Mouse (Mus musculus): Measurements from ENCODE around the gene Gjb2. TPM values are rescaled to one million over a fixed set of nuclear protein-coding genes. Genes with fewer than 3 reads are reported as not detected.
"Not testable (repeated sequence)": the region's sequence is repeated elsewhere in the genome, so short reads cannot be mapped to it uniquely, and the experiment has no call there.

The Gjb2 gene
- polyA plus RNA-seq, 1 experiment from 2014 or later = 16.0 TPM

DNA sequence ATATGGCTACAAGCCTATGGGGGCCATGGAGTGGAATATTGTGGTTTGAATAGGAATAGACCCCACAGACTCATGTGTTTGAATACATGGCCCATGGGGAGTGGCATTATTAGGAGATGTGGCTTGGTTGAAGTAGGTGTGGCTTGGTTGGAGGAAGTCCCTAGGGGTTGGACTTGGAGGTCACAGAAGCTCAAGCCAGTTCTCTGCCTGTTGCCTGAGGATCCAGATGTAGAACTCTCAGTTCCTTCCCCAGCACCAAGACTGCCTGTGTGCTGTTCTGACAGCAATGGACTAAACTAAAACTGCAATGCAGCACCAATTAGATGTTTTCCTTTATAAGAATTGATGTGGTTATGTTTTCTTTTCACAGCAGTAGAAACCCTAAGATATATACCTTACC, 38.4 kb downstream of the Gjb2 start:
- Histone ChIP-seq H3K4me2 (no peak overlapping the region), H3K4me1 (replicated peaks) (no peaks in the 10 kb centered on the region), H3K27me3 (no peaks in the 10 kb centered on the region; the same call in 1 of the 2 replicates), H3K9ac (no peak overlapping the region), H3K4me3 (replicated peaks) (no peak overlapping the region), H3K27ac (replicated peaks) (no peak overlapping the region), H3K36me3 (replicated peaks) (no peaks in the 10 kb centered on the region), H3K9me3 (replicated peaks) (no peaks in the 10 kb centered on the region)
- ATAC-seq (ENCODE audit: insufficient read depth) = no peak

DNA sequence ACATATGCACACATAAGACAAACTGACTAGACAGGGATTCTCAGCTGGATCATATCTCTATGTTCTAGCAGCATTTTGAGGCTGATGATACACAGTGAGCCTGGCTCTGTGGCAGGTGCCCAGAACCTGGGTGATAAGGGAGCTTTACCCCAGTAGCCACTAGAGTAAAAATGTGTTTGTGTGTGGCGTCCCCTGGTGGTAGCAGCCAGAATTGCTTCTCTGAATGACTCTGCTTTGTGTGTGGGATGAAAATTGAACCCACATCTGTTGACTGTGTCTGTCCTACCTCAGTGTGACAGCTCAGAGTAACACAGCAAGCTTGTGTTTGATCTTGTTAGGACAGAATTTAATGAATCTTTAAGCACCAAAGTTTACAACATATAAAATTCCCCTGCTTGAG, 44.5 kb downstream of the Gjb2 start:
- not testable (repeated sequence) for H3K4me3 ChIP-seq (replicated peaks); H3K4me2 ChIP-seq; H3K9me3 ChIP-seq (replicated peaks); ATAC-seq (ENCODE audit: insufficient read depth); H3K27ac ChIP-seq (replicated peaks); H3K4me1 ChIP-seq (replicated peaks); H3K36me3 ChIP-seq (replicated peaks); H3K9ac ChIP-seq
- peaks cover 44% of the 10 kb centered on the region for H3K27me3 ChIP-seq
- WGBS (ENCODE audit: insufficient replicate concordance) = 3% methylated on average over 1 of the region's 1 CpGs

DNA sequence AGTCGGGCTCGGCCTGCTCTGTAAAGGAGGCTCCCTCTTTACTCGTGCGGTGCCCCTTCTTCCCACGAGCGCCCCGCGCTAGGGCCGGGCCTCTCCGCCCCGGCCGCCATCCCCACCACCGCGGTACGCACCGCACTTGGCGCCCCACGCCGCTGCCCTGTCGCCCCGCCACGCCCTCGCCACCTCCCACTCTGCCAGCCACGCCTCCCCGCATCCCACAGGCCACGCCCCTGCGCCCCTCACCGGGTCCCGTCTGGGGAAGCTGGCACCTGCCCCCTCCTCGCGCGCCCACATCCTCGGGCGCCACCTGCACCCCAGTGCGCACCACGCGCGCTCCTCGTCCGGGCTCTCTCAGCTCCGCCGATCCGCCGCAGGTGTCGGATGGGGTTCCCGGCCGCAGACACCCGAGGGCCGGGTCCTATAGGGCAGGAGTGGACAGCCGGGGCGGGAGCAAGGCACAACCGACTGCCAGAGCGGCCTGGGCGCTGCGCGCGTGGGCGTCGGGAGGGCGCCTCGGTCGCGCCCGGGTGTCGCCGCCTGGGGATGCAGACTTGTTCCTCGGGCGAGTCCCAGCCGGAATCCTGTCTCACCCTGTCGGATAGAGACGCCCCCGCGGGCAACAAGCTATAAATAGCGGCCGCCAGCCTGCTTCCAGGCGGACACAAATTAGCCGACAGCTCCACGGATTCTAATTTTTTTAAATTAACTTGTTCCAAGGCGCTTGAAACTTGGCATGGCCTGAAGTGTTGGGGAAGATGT, 46.8 kb downstream of the Gjb2 start, which contains the start of gene Gja3:
Gja3 (minus strand) TSS at position 538 of the 759 bp plus-strand sequence.
- 1% methylated on average over 78 of the region's 79 CpGs for WGBS (ENCODE audit: insufficient replicate concordance)
- H3K4me2 ChIP-seq = peak within 1 kb of the TSS; percentile 60
- no peak within 1 kb of the TSS for H3K9ac ChIP-seq
- peak within 1 kb of the TSS; percentile 41 for H3K4me3 ChIP-seq (replicated peaks)
- H3K9me3 ChIP-seq (replicated peaks) = no peaks in the 10 kb centered on the region
- peaks cover 8% of the 10 kb centered on the region; the same call in 1 of the 2 replicates for H3K4me1 ChIP-seq (replicated peaks)
- ATAC-seq (ENCODE audit: insufficient read depth) = no peak
- no peaks in the 10 kb centered on the region for H3K36me3 ChIP-seq (replicated peaks)
- no peak within 1 kb of the TSS for H3K27ac ChIP-seq (replicated peaks)
- peaks cover 54% of the 10 kb centered on the region for H3K27me3 ChIP-seq

DNA sequence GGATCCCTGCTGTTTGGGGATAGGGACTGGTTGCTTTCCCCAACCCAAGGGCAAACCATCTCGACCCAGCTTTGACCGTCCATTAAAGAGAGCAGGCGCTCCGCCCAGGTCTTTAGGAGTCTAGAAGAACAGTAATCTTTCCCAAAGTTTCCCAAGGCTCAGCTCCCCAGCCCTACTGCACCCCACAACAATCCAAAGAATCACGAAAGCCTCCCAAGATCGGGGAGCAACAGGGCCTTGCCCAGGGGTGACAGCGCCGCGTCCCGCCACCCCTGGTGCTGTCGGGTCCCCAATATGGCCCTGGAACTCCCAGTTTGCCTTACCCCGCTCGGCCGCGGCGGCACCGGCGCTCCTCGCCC, 47.3 kb downstream of the Gjb2 start:
- H3K4me3 ChIP-seq (replicated peaks) = peak overlapping the region; percentile 41
- H3K27ac ChIP-seq (replicated peaks) = no peak overlapping the region
- H3K9ac ChIP-seq = no peak overlapping the region
- 5% methylated on average over 19 of the region's 19 CpGs for WGBS (ENCODE audit: insufficient replicate concordance)
- H3K9me3 ChIP-seq (replicated peaks) = no peaks in the 10 kb centered on the region
- H3K4me2 ChIP-seq = peak overlapping the region; percentile 60
- no peaks in the 10 kb centered on the region for H3K36me3 ChIP-seq (replicated peaks)
- H3K4me1 ChIP-seq (replicated peaks) = peaks cover 8% of the 10 kb centered on the region; the same call in 1 of the 2 replicates
- no peak for ATAC-seq (ENCODE audit: insufficient read depth)
- peaks cover 54% of the 10 kb centered on the region for H3K27me3 ChIP-seq

DNA sequence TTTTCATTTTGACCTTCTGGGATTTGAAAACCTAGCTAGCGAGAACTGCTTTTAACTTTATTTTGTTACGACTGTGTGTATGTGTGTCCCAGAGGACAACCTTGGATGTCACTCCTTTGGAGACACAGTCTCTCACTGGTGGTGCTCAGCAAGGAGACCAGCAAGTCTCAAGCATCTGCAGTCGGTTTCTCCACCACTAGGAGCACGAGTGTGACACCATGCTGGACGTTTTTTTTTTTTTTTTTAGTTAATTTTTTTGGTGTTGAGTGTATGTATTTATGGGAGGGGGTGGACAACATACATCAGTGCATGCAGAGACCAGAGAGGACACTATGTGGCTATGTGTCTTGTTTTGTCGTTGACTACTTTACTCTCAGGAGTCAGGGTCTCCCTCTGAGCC, 51.8 kb downstream of the Gjb2 start:
- Histone ChIP-seq H3K27ac (replicated peaks) (no peak overlapping the region), H3K27me3 (peaks cover 36% of the 10 kb centered on the region), H3K4me3 (replicated peaks) (no peak overlapping the region), H3K9me3 (replicated peaks) (no peaks in the 10 kb centered on the region), H3K9ac (no peak overlapping the region), H3K4me1 (replicated peaks) (peaks cover 6% of the 10 kb centered on the region; the same call in 1 of the 2 replicates), H3K36me3 (replicated peaks) (no peaks in the 10 kb centered on the region), H3K4me2 (no peak overlapping the region)
- ATAC-seq (ENCODE audit: insufficient read depth) = no peak
- WGBS (ENCODE audit: insufficient replicate concordance) = 44% methylated on average over 6 of the region's 6 CpGs

Other genes with a start within 250 kb of the Gjb2 start
- gene Zmym2, start 218.0 kb downstream of the Gjb2 start, polyA plus RNA-seq (2015; fragmentation: Nextera tagmentation; extraction: Ambion mirVana) = 4.6 and 7.9 TPM in 2 replicates
- 0.35 and 0.38 TPM in 2 replicates for gene Gja3, start 46.6 kb downstream of the Gjb2 start, polyA plus RNA-seq (2015; fragmentation: Nextera tagmentation; extraction: Ambion mirVana)
- gene Gm4491, start 11.2 kb upstream of the Gjb2 start, polyA plus RNA-seq (2015; fragmentation: Nextera tagmentation; extraction: Ambion mirVana) = not detected in 2 replicates
- gene Gjb6, start 28.9 kb upstream of the Gjb2 start, polyA plus RNA-seq (2015; fragmentation: Nextera tagmentation; extraction: Ambion mirVana) = not detected in 2 replicates

Measured in liver, embryonic 15.5 days (tissue).